Mouse (Mus musculus) heart, embryonic 11.5 days (tissue): Measurements from ENCODE around the gene Catspere2. TPM values are rescaled to one million over a fixed set of nuclear protein-coding genes. Genes with fewer than 3 reads are reported as not detected.
"Not testable (repeated sequence)": the region's sequence is repeated elsewhere in the genome, so short reads cannot be mapped to it uniquely, and the experiment has no call there.

Experiments used
- ATAC-seq: fragments of 200-750 bp; cut with Nextera tagmentation; replicated peaks from 2 replicates; pipeline ENCODE4 v1.8.0; 2017; ENCODE audit warnings: moderate library complexity; ENCODE audit not compliant: insufficient number of reproducible peaks, low FRiP score, low TSS enrichment
- H3K27ac ChIP-seq: fragments of 300-500 bp; sonication (generic); 2 replicates; pipeline ENCODE4 v1.5.1; 2014; ENCODE audit warnings: mild to moderate bottlenecking, low read depth, low read length
- H3K27me3 ChIP-seq: fragments of 300-500 bp; sonication (generic); 2 replicates; pipeline ENCODE4 v1.6.1; 2014; ENCODE audit warnings: mild to moderate bottlenecking, low read length, mixed read lengths; ENCODE audit not compliant: control insufficient read depth, insufficient read depth
- H3K36me3 ChIP-seq: fragments of 300-500 bp; sonication (generic); 2 replicates; pipeline ENCODE4 v1.6.1; 2014; ENCODE audit warnings: mild to moderate bottlenecking, low read length, moderate library complexity, mixed read lengths; ENCODE audit not compliant: control insufficient read depth, insufficient read depth
- H3K4me1 ChIP-seq: fragments of 300-500 bp; sonication (generic); 2 replicates; pipeline ENCODE4 v1.6.1; 2014; ENCODE audit warnings: low read length; ENCODE audit not compliant: control insufficient read depth, insufficient read depth
- H3K4me2 ChIP-seq: fragments of 300-500 bp; sonication (generic); 2 replicates; pipeline ENCODE4 v1.6.1; 2014; ENCODE audit warnings: mild to moderate bottlenecking, moderate library complexity
- H3K4me3 ChIP-seq: fragments of 300-500 bp; sonication (generic); 2 replicates; pipeline ENCODE4 v1.5.1; 2014; ENCODE audit warnings: low read depth, low read length
- H3K9ac ChIP-seq: fragments of 300-500 bp; sonication (generic); 2 replicates; pipeline ENCODE4 v1.6.1; 2014; ENCODE audit warnings: mild to moderate bottlenecking, low read depth, low read length, moderate library complexity
- H3K9me3 ChIP-seq: fragments of 300-500 bp; sonication (generic); replicated peaks from 2 replicates; pipeline ENCODE4 v1.6.1; 2016; ENCODE audit warnings: low read length; ENCODE audit not compliant: control insufficient read depth
- WGBS: fragments of 180-500 bp; shearing (Covaris S2); extraction: QIAGEN DNeasy Blood & Tissue Kit; methylation state at CpG from one replicate; pipeline ENCODE4 v1.1.7; 2014; ENCODE audit not compliant: insufficient replicate concordance; 5-methylcytosine and 5-hydroxymethylcytosine counted together
- polyA plus RNA-seq: library from polyadenylated mRNA; unstranded; fragments of >200 nt; fragmentation: Nextera tagmentation; extraction: Ambion mirVana; gene quantifications from 2 replicates; pipeline ENCODE4 v1.2.1, GENCODE M21; 2014

Gene Catspere2
- polyA plus RNA-seq, 1 experiment from 2014 or later, result 0.14 TPM

DNA sequence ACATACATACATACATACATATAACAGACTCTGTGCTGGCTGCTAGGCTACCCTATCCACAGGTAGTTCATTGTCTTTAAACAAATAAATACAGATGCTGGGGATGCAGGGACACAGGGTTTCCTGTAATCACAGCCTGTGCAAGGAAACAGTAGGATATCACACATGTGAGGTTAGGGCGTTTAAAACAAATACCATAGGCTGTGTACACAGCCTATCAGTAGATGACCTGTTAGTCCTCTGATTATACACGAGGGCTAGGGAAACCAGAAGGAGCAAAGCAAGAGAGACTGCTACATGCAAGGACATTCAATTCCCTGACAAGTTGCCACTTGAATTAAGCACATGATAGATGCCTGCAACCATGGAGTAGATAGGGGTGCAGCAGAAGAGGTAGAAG lies 139.0 kb downstream of the Catspere2 start:
- H3K4me2 ChIP-seq, H3K27me3 ChIP-seq, H3K9me3 ChIP-seq, H3K9ac ChIP-seq, H3K36me3 ChIP-seq, ATAC-seq, H3K4me1 ChIP-seq, H3K27ac ChIP-seq, H3K4me3 ChIP-seq: not testable (repeated sequence)
- WGBS, result 28% methylated on average over 2 of the region's 2 CpGs

DNA sequence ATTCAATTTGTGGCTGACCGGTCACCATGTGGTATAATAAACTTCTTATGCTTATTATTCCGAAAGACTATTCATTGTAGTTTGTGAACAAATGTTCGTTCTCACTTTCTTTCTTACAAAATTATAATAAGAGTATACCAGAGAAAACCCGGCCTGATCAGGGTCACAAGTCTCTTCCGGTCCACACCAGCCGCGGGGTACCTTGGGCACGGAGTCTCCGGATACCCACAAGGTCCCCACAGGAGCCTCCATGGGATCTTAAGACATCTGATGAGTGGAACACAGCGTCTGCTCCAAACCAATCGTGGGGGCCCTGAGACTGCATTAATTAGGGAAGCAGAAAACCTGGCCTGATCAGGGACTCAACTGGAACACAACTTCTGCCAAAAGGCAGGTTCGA lies 151.1 kb downstream of the Catspere2 start:
- no peak overlapping the region for H3K27ac ChIP-seq
- no peaks in the 10 kb centered on the region for H3K27me3 ChIP-seq
- H3K9ac ChIP-seq, result no peak overlapping the region
- no peak overlapping the region for H3K4me2 ChIP-seq
- H3K9me3 ChIP-seq, result no peaks in the 10 kb centered on the region
- ATAC-seq, result no peak
- H3K4me1 ChIP-seq, result no peaks in the 10 kb centered on the region
- H3K4me3 ChIP-seq, result no peak overlapping the region
- WGBS, result 89% methylated on average over 12 of the region's 12 CpGs
- no peaks in the 10 kb centered on the region for H3K36me3 ChIP-seq

DNA sequence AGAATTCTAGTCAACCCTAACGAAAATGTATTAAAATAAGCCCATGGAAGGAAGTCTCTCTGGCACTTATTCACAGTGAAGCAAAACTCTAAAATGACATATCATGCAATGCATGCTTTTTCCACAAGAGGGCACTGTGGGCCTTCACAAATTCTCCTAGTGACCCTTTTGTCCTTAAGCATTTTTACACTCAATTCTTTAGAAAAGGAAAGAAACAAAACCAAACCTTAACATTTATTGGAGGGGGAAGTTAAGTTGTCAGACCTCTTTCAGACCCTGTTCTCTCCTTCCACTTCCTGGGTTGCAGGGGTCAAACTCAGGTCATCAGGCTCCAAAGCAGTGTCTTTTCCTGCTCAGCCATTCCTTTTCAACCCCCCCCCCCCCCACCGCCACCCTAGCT lies 163.3 kb downstream of the Catspere2 start:
- ATAC-seq, H3K27me3 ChIP-seq, H3K9ac ChIP-seq, H3K4me2 ChIP-seq, H3K4me3 ChIP-seq, H3K4me1 ChIP-seq, H3K9me3 ChIP-seq, H3K27ac ChIP-seq, H3K36me3 ChIP-seq: not testable (repeated sequence)
- 19% methylated on average over 2 of the region's 2 CpGs for WGBS

DNA sequence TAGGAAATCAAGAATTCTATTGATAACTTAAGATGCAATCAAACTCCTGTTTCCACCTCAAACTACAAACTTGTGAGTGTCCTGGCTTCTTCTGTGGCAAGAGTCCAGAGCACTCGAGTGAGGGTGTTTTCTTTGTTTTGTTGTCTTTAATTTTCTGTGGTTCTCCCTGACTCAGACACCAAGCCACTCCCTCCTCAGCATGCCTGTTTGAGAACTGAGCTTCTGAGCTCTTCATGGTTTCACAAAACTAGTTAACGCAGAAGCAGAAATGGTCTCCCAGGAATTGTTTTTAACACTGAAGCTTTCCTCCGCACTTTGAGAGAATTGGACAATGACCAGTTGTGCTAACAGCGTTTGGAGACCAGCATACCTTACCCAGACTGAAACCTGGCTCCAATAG lies 163.7 kb downstream of the Catspere2 start:
- not testable (repeated sequence) for H3K9ac ChIP-seq, H3K27me3 ChIP-seq, ATAC-seq, H3K4me3 ChIP-seq, H3K36me3 ChIP-seq, H3K4me1 ChIP-seq, H3K4me2 ChIP-seq, H3K9me3 ChIP-seq, H3K27ac ChIP-seq
- WGBS, result 65% methylated on average over 4 of the region's 4 CpGs

DNA sequence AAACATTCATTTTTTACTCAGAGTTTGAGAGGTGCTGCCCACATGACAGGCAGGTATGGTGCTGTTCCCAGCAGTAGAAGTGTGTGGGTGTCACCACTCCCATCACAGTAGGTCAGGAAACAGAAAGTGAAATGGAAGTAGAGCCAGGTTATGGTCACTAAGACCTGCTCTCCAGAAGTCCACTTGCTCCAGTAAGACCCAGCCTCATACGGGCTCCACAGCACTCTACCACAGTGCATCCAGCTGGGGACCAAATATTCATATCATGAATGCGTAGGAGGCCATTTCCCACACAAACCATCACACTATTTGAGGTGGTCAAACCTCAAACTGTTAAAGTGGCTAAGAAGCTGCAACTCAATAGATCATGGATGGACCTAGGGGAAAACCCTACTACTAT lies 199.0 kb downstream of the Catspere2 start:
- Histone ChIP-seq H3K4me1 (no peaks in the 10 kb centered on the region), H3K27me3 (no peaks in the 10 kb centered on the region), H3K36me3 (no peaks in the 10 kb centered on the region), H3K9ac (no peak overlapping the region), H3K4me2 (no peak overlapping the region), H3K27ac (no peak overlapping the region), H3K4me3 (no peak overlapping the region), H3K9me3 (no peaks in the 10 kb centered on the region)
- 82% methylated on average over 2 of the region's 2 CpGs for WGBS
- ATAC-seq, result no peak

DNA sequence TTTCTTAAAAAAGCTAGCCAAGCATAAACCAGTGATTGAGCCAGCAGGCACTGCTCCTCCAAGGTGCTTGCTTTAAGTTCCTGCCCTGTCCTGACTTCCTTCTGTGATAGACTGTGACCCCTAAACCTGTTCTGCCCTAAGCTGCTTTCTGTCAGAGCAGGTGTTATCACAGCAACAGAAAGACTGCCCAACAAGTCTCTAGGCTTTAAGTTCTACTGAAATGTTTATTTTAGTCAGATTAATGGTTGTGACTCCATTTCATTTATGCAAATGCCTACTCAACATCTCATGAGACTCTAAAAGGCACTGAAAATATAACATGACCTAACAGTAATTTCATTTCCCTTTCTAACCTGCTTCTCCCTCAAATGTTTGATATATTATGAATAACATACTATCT lies 202.4 kb downstream of the Catspere2 start:
- no peak overlapping the region for H3K27ac ChIP-seq
- no peak for ATAC-seq
- H3K27me3 ChIP-seq, result no peaks in the 10 kb centered on the region
- peaks cover 4% of the 10 kb centered on the region; the same call in 1 of the 2 replicates for H3K4me1 ChIP-seq
- H3K36me3 ChIP-seq, result no peaks in the 10 kb centered on the region
- no peaks in the 10 kb centered on the region for H3K9me3 ChIP-seq
- no peak overlapping the region for H3K9ac ChIP-seq
- no peak overlapping the region for H3K4me2 ChIP-seq
- no peak overlapping the region for H3K4me3 ChIP-seq

DNA sequence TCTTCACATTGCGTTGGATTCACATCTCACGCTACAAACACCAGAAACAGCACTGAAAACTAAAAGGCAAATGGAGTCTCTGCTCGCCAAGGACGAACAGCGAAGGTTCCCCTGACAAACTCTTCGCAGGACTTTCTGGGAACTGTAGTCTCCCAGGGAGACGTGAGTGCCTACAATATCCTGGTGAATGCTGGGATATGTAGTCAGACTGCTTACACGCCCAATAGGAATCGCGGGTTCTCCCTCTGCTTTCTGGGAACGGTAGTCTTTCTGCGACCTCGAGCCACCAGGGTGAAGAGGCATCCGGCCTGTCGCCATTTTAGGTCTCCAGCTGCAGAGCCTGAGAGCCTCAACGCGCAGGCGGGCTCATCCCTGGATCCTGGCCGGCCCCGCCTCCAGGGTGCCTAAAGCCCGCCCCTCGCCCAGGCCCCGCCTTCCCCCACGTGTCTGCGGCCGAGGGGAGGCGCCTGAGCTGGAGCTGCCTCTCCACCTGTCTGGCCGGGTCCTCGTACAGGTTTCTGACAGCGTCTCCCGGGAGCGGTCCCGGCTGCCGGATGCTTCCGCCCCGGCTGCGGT lies 204.1 kb downstream of the Catspere2 start, which contains the start of gene Desi2:
TSS of gene Desi2 (plus strand) at position 202 of the 576 bp plus-strand sequence.
- H3K9me3 ChIP-seq, H3K36me3 ChIP-seq, H3K27me3 ChIP-seq, H3K4me1 ChIP-seq: not testable (repeated sequence)
- WGBS, result under 1% methylated on average over 33 of the region's 37 CpGs
- peak within 1 kb of the TSS; percentile 82 for H3K27ac ChIP-seq
- peak within 1 kb of the TSS; percentile 64 for H3K9ac ChIP-seq
- peak; percentile 99 for ATAC-seq
- H3K4me2 ChIP-seq, result peak within 1 kb of the TSS; percentile 64
- H3K4me3 ChIP-seq, result peak within 1 kb of the TSS; percentile 61

DNA sequence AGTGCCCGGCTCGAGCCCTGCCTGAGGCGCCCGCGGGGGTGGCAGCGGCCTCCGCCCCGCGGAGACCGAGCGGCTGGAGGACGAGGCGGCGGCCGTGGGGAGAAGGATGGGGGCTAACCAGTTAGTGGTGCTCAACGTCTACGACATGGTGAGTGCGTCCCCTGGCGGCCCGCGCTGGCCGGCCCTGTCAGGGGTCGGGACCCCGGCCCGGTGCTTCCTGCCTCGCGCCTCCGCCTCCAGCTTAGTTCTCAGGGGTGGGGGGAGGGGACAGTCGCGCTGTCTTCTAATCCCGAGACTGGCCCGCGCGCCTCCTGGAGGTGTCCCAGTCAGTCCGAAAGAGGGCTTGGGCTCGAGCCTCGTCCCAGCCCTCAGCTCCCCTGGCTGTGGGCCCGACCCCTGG lies 204.6 kb downstream of the Catspere2 start:
- under 1% methylated on average over 25 of the region's 38 CpGs for WGBS

DNA sequence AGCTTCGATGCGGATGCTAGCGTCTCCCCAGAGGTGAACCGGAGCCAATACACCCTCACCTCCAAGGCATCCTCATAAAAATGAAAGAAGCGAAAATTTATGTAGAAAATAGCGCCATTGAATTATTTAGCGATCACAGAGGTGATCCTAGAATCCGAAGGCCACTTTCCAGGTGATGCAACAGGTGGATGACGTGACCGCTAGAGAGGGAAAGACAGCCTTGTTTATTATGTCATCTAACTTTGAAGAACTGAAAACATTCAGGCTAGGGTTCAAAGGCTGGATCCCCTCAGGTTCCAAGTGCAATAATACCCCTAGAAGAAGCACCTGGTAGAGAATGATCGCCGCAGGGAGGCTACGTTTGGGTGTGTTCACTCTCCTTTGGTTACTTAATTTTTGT lies 205.2 kb downstream of the Catspere2 start:
- peak overlapping the region; percentile 46; the same call in 1 of the 2 replicates for H3K9ac ChIP-seq
- no peaks in the 10 kb centered on the region for H3K27me3 ChIP-seq
- no peaks in the 10 kb centered on the region for H3K9me3 ChIP-seq
- no peak for ATAC-seq
- H3K4me1 ChIP-seq, result peaks cover 4% of the 10 kb centered on the region; the same call in 1 of the 2 replicates
- 10% methylated on average over 13 of the region's 13 CpGs for WGBS
- H3K4me2 ChIP-seq, result peak overlapping the region; percentile 64
- H3K4me3 ChIP-seq, result peak overlapping the region; percentile 43
- no peak overlapping the region for H3K27ac ChIP-seq
- H3K36me3 ChIP-seq, result no peaks in the 10 kb centered on the region

More for the DNA sequence above, 204.6 kb downstream of the Catspere2 start:
- H3K36me3 ChIP-seq, H3K27me3 ChIP-seq, H3K4me1 ChIP-seq, H3K9me3 ChIP-seq: not testable (repeated sequence)
- Histone ChIP-seq H3K9ac (peak overlapping the region; percentile 64), H3K4me3 (peak overlapping the region; percentile 61), H3K4me2 (peak overlapping the region; percentile 56), H3K27ac (peak overlapping the region; percentile 82)
- ATAC-seq, result peak; percentile 77
